Mouse (Mus musculus): ENCODE measurements around the gene Csmd2.

- TF ChIP-seq CTCF (IDR thresholded peaks at IDR 0.05; ENCODE audit: low read depth, low read length) = no peak
- no peak for TF ChIP-seq POLR2A (IDR thresholded peaks at IDR 0.05; ENCODE audit: borderline replicate concordance, low read depth, low read length)
These were observed 588.2 kb downstream of the Csmd2 start for GRCm38 (mm10) chr4:128575811-128576210.

Measured in bone marrow macrophage, adult 2 months (primary cell).